In the genomic region with DNA sequence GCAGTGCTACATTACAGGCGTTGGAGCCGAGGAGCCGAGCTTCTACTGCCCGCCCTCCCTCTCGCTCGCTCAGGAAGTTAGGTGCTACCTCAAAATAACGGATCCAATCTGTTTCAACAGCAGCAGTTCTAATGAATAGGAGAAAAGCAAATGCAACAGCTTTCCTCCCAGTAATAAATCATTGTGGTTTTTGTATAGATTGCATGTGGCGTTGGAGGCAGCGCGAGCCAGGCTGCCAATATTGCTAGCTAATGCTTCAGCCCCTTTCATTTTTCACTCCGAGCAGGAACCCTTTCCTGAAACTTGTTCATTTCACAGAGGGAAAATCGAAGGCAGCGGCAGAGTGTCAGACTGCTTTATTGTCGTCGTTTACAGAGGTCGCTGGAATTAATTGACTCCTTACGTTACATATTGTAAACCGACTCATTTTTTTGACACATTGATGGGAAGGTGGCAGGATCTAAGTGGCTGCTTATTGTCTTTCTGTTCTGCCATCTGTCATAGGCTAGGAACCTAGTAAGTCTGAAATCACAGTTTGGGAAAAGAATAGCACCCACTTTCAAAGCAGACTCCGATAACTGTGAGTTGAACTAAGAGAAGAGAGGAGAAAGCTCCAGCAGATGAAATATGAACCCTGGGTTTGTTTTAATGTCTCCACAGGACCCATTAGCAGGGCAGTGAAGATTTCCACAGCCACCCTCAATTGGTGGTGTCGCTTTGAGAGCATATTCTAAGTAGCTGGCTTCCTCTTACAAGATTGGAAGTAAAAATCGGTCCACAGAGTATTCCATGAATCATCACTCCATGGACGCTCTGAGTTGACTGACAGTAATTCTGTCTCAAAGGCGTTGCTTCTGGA, we compare ENCODE assay signal across 8 mouse cellular contexts. TPM values are rescaled to one million over a fixed set of nuclear protein-coding genes. Genes with fewer than 3 reads are reported as not detected.
DNase-seq lines count a peak whose midpoint lies in the region; ATAC-seq lines count a peak whose summit lies in the region.

No protein-coding gene starts in this region.

- ATAC-seq in heart, embryonic 15.5 days (replicated peaks; ENCODE audit: insufficient number of reproducible peaks, insufficient read depth, low FRiP score, low read depth) = no peak
- ATAC-seq in embryonic facial prominence, embryonic 12.5 days (ENCODE audit: insufficient number of reproducible peaks, insufficient read depth, low FRiP score, low TSS enrichment) = no peak
- ATAC-seq in intestine, embryonic 14.5 days (replicated peaks; ENCODE audit: low FRiP score, low TSS enrichment, low read depth) = no peak
- ATAC-seq in stomach, embryonic 16.5 days (ENCODE audit: insufficient read depth, low FRiP score) = no peak
- ATAC-seq in monocyte, adult 5-6 weeks (replicated peaks; ENCODE audit: insufficient number of reproducible peaks, low FRiP score, low TSS enrichment, poor library complexity, severe bottlenecking) = no peak

- peak overlapping the region; percentile 72 for H3K4me2 ChIP-seq in heart, embryonic 15.5 days
- peak overlapping the region; percentile 61 for H3K4me2 ChIP-seq in embryonic facial prominence, embryonic 12.5 days (replicated peaks)
- peak overlapping the region; percentile 63 for H3K4me2 ChIP-seq in intestine, embryonic 14.5 days (ENCODE audit: low read length)
- H3K4me2 ChIP-seq in stomach, embryonic 16.5 days (ENCODE audit: low read depth, low read length) = peak overlapping the region; percentile 60

- H3K27me3 ChIP-seq in heart, embryonic 15.5 days = no peaks in the 10 kb centered on the region
- H3K27me3 ChIP-seq in embryonic facial prominence, embryonic 12.5 days = no peaks in the 10 kb centered on the region
- H3K27me3 ChIP-seq in intestine, embryonic 14.5 days (replicated peaks; ENCODE audit: control insufficient read depth, insufficient read depth, low read length) = no peaks in the 10 kb centered on the region
- H3K27me3 ChIP-seq in stomach, embryonic 16.5 days (ENCODE audit: control insufficient read depth, insufficient read depth, low read length) = no peaks in the 10 kb centered on the region

- H3K4me1 ChIP-seq in heart, embryonic 15.5 days (replicated peaks) = peaks cover 15% of the 10 kb centered on the region
- H3K4me1 ChIP-seq in embryonic facial prominence, embryonic 12.5 days = peaks cover 8% of the 10 kb centered on the region; the same call in 1 of the 2 replicates
- H3K4me1 ChIP-seq in intestine, embryonic 14.5 days (replicated peaks; ENCODE audit: control insufficient read depth, insufficient read depth, low read length) = peaks cover 7% of the 10 kb centered on the region
- H3K4me1 ChIP-seq in stomach, embryonic 16.5 days (ENCODE audit: control insufficient read depth, insufficient read depth, low read length) = no peaks in the 10 kb centered on the region

- H3K9ac ChIP-seq in heart, embryonic 15.5 days = peak overlapping the region; percentile 10; the same call in 1 of the 2 replicates
- H3K9ac ChIP-seq in embryonic facial prominence, embryonic 12.5 days = no peak overlapping the region
- H3K9ac ChIP-seq in intestine, embryonic 14.5 days (ENCODE audit: low read length) = peak overlapping the region; percentile 39
- H3K9ac ChIP-seq in stomach, embryonic 16.5 days (ENCODE audit: low read length) = peak overlapping the region; percentile 44; the same call in 1 of the 2 replicates

- H3K4me3 ChIP-seq in heart, embryonic 15.5 days = peak overlapping the region; percentile 49
- peak overlapping the region; percentile 34 for H3K4me3 ChIP-seq in embryonic facial prominence, embryonic 12.5 days
- peak overlapping the region; percentile 41 for H3K4me3 ChIP-seq in intestine, embryonic 14.5 days (ENCODE audit: low read depth, low read length)
- peak overlapping the region; percentile 48 for H3K4me3 ChIP-seq in stomach, embryonic 16.5 days (replicated peaks; ENCODE audit: low read length)

- no peak for DNase-seq in heart, adult 18-20 months
- peak; percentile 22 for DNase-seq in adrenal gland, postnatal 14 days
- peak; percentile 57 for DNase-seq in intestine, embryonic 14.5 days (ENCODE audit: low spot score)
- peak; percentile 43 for DNase-seq in mesoderm, embryonic 11.5 days (ENCODE audit: low read depth, low spot score)

- no peaks in the 10 kb centered on the region for H3K9me3 ChIP-seq in heart, embryonic 15.5 days (replicated peaks)
- H3K9me3 ChIP-seq in embryonic facial prominence, embryonic 12.5 days = no peaks in the 10 kb centered on the region
- no peaks in the 10 kb centered on the region for H3K9me3 ChIP-seq in intestine, embryonic 14.5 days (ENCODE audit: control insufficient read depth, low read length)
- H3K9me3 ChIP-seq in stomach, embryonic 16.5 days (replicated peaks; ENCODE audit: control insufficient read depth, low read length) = no peaks in the 10 kb centered on the region

- H3K27ac ChIP-seq in heart, embryonic 15.5 days = no peak overlapping the region
- 0 out of 2 replicates have a peak overlapping the region, but pooled peaks have one; percentile 46 for H3K27ac ChIP-seq in embryonic facial prominence, embryonic 12.5 days
- no peak overlapping the region for H3K27ac ChIP-seq in intestine, embryonic 14.5 days (ENCODE audit: low read depth)
- H3K27ac ChIP-seq in stomach, embryonic 16.5 days (ENCODE audit: low read length) = no peak overlapping the region

- no peaks in the 10 kb centered on the region for H3K36me3 ChIP-seq in heart, embryonic 15.5 days
- no peaks in the 10 kb centered on the region for H3K36me3 ChIP-seq in embryonic facial prominence, embryonic 12.5 days
- H3K36me3 ChIP-seq in intestine, embryonic 14.5 days (ENCODE audit: control insufficient read depth, insufficient read depth, low read length) = no peaks in the 10 kb centered on the region
- no peaks in the 10 kb centered on the region for H3K36me3 ChIP-seq in stomach, embryonic 16.5 days (ENCODE audit: control insufficient read depth, insufficient read depth, low read length)

- 59% methylated on average over 23 of the region's 23 CpGs for WGBS in heart, embryonic 15.5 days
- 33% methylated on average over 23 of the region's 23 CpGs for WGBS in embryonic facial prominence, embryonic 12.5 days
- WGBS in intestine, embryonic 14.5 days = 21% methylated on average over 23 of the region's 23 CpGs
- WGBS in stomach, embryonic 16.5 days = 27% methylated on average over 23 of the region's 23 CpGs

RNA-seq across cellular contexts. Expression of gene Lrrn3, which starts 2.4 kb away (rescaled TPM):
- polyA plus RNA-seq in heart, embryonic 15.5 days (2015; fragmentation: Nextera tagmentation; extraction: Ambion mirVana) = 3.2 and 4.3 TPM in 2 replicates
- total RNA-seq in heart, adult 18-20 months (2021) = under 1 TPM; 0.22 to 0.36 TPM
- 31.2 and 32.2 TPM in 2 replicates for total RNA-seq in adrenal gland, postnatal 14 days (2021)
- 15.9 and 18.4 TPM in 2 replicates for polyA plus RNA-seq in embryonic facial prominence, embryonic 12.5 days (2016; fragmentation: Nextera tagmentation; extraction: Ambion mirVana)
- 14.3 and 17.7 TPM in 2 replicates for polyA plus RNA-seq in intestine, embryonic 14.5 days (2014; fragmentation: Nextera tagmentation; extraction: Ambion mirVana)
- polyA plus RNA-seq in stomach, embryonic 16.5 days (2015; fragmentation: Nextera tagmentation; extraction: Ambion mirVana) = 10.9 and 11.8 TPM in 2 replicates
- total RNA-seq in monocyte, adult 5-6 weeks (2017) = 0.32 to 6.4 TPM (median 1.7 TPM) in 3 replicates

Comparison
In these comparisons a context has a peak if more than half of its experiments do, and no peak if none do; other contexts are left out.
1. DNase-seq: peak in adrenal gland, postnatal 14 days (single experiment), intestine, embryonic 14.5 days (single experiment) and mesoderm, embryonic 11.5 days (single experiment); none in heart, adult 18-20 months (0 of 2).
2. Peak in every context shown above with its lines, with median percentiles within 50 percentile points of each other: H3K4me2 ChIP-seq and H3K4me3 ChIP-seq.